Mouse (Mus musculus) embryonic fibroblast, embryonic 13.5 days (primary cell): ENCODE measurements at regions not wholly inside any gene's neighbourhood (a gene's known extent, or its start where the extent isn't known, plus 50 kb on each side); places are given as distances from the start of the nearest gene placed in this dataset.

ENCODE experiments used
- CTCF ChIP-seq: IDR thresholded peaks from 2 replicates; pipeline ENCODE4 v1.5.1; 2011; ENCODE audit warnings: mild to moderate bottlenecking, control low read depth, low read length, moderate library complexity, borderline replicate concordance; ENCODE audit not compliant: insufficient read depth
- POLR2A ChIP-seq: IDR thresholded peaks from 2 replicates; pipeline ENCODE4 v1.6.1; 2011; ENCODE audit warnings: low read depth, mild to moderate bottlenecking, control low read depth, low read length, moderate library complexity

DNA sequence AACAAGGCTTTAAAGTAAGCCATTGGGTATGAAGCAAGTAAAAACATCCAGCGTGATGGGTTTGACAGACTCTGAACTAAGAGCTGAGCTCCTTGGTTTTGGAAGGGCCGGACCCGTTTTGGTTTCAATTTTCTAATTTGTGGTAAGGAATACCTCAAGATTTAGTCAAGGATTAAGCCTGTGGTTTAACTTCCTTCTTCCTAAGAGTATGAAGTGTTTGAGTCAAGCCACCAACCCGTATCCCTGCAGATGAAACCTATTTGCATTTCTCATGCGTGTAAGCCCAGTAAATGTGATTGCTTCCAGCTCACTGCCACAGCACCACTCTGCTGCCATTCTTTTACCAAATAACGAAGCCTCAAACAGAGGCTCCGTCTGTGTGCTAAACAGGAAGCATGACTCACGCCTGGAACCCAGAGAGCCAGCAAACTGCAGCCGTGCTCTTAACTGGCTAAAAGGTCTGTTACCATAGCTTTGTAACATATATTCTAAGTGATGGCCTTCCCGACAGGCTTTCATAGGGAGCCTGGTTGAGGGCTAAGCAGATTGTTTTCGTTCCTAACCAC lies 149.7 kb downstream of the Etv1 start:
- TF ChIP-seq CTCF = no peak
- TF ChIP-seq POLR2A = no peak; the same call in 1 of the 2 replicates
